Mouse (Mus musculus) T-helper 17 cell (primary cell): ENCODE measurements around the gene Plekhm3.

Source experiments
- in situ Hi-C, 2 experiments: fragments of 300-600 bp; cut with MboI, MseI; formaldehyde crosslinking; loops; 1 replicate in 1 of 2; 2 replicates in 1 of 2; pipeline ENCODE4 v1.15.1; 2025; ENCODE audit warnings: high pct_unique_total_duplicates in 2 of 2

Gene Plekhm3

DNA sequence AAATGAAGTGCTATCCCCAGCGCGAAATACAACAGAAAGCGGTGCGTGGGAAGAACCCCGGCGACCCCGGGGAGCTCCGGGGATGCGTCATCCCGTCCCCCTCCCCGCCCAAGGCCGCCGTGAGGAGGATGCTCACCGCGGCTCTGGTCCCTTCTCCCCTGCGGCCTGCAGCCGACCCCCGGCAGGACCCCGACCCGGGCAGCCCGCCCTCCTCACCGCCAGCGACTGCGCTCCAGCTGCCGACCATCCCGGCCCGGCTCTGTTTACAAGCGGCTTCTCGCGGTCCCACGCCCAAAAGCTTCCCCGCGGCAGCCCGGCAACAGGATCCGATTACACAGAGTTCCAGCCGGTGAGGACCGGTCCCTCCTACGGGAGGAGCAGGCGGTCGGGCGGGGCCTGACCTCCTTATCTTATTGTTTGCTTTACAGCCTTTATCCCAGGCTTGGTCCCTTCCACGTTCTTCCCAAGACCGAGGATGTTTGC lies at the start of gene Plekhm3:
Gene Plekhm3, minus strand, starts transcription at position 346 of the 483 bp plus-strand sequence.
- in situ Hi-C loops, result loop anchor here (5.0 to 10.0 kb wide), 2 partner anchors 221 to 228 kb away; partner anchors contain the start of genes Idh1 (in 1 of the 2) and Pikfyve (in 1 of the 2)

- in situ Hi-C loops, result loop anchor here (5.0 to 25.0 kb wide), 3 partner anchors 1343 to 1761 kb away; no protein-coding TSS in a partner anchor
Measured at GRCm38 (mm10) chr1:65005575-65005974, 49.0 kb upstream of the Plekhm3 start.

GRCm38 (mm10) chr1:65004526-65004925 lies 47.9 kb upstream of the Plekhm3 start:
- in situ Hi-C loops, result loop anchor here in 1 of 2 experiments (10.0 to 25.0 kb wide), 2 partner anchors 1342 to 1760 kb away; no protein-coding TSS in a partner anchor

GRCm38 (mm10) chr1:64993206-64993605 lies 36.6 kb upstream of the Plekhm3 start:
- in situ Hi-C loops, result loop anchor here in 1 of 2 experiments (10.0 to 25.0 kb wide), 2 partner anchors 256 to 612 kb away; partner anchors contain the start of gene Fzd5

DNA sequence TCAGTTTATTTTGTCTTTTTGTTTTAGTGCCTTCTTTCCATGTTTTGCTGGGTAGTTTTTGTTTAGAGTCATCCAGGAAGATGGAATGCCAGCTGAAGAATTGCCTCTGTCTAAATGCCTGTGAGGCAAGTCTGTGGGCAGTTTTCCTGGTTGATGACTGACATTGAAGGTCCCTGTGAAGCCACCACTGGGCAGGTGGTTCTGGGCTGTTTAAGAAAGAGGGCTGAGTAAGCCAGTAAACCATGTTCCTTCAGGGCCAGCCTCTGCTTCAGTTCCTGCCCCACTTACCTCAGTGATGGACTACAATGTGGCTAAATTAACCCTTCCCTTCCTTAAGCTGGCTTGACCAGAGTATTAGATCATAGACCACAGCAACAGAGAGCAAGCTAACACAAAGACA lies 31.6 kb upstream of the Plekhm3 start:
- in situ Hi-C loops, result loop anchor here (10.0 to 25.0 kb wide), 3 partner anchors 251 to 363 kb away; partner anchors contain the start of gene Fzd5 (in 1 of the 2)

GRCm38 (mm10) chr1:64986120-64986519 lies 29.5 kb upstream of the Plekhm3 start:
- in situ Hi-C loops, result loop anchor here (10.0 to 25.0 kb wide), 3 partner anchors 249 to 361 kb away; partner anchors contain the start of gene Fzd5 (in 1 of the 2)

GRCm38 (mm10) chr1:64983247-64983646 lies 26.6 kb upstream of the Plekhm3 start:
- in situ Hi-C loops, result loop anchor here (10.0 to 25.0 kb wide), 3 partner anchors 246 to 358 kb away; partner anchors contain the start of gene Fzd5 (in 1 of the 2)

DNA sequence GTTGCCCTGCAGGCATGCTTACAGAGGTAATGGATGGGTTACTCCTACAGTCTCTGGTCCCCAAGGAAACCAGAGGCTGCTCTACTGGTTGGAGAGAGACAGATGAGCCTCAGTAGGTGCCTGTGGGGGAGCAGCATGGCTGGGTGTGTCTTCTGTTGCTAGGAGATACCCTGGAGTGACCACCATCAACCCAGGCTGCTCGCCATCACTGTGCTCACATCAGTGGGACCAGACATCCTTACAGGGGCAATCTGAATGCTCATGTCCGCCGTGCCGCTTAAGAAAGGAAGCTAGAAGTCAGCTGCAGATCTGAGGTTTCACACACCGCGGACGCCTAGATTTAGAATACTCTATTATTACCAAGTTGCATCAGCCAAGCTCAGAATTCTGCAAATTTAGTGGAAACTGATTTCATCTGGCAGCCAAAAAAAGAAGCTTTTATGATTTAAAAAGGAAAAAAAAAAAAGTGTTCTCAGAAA lies 21.7 kb upstream of the Plekhm3 start:
- in situ Hi-C loops, result loop anchor here in 1 of 2 experiments (25.0 kb wide), 1 partner anchor 241 kb away; the partner anchor contains the start of gene Fzd5

DNA sequence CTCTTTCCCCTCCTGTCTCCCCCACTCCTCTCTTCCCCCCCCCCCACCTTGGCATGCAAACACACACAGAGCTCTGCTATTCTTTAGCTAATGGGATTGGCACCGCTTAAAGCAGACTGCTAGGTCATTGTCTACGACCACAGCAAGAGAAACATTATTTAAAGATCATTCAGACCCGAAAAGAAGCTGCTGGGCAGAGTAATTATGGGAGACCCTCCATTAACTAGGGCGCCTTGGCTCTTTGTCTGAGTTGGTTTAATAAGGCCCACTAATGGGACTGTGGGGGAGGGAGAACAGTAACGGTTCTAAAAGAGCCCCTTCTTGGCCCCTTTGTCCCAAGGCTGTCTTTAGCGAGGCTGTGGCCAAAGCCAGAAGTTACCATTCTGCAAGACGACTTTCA lies 18.7 kb upstream of the Plekhm3 start:
- in situ Hi-C loops, result loop anchor here in 1 of 2 experiments (25.0 kb wide), 1 partner anchor 238 kb away; the partner anchor contains the start of gene Fzd5

GRCm38 (mm10) chr1:64970685-64971084 lies 14.1 kb upstream of the Plekhm3 start:
- in situ Hi-C loops, result no loop called here

DNA sequence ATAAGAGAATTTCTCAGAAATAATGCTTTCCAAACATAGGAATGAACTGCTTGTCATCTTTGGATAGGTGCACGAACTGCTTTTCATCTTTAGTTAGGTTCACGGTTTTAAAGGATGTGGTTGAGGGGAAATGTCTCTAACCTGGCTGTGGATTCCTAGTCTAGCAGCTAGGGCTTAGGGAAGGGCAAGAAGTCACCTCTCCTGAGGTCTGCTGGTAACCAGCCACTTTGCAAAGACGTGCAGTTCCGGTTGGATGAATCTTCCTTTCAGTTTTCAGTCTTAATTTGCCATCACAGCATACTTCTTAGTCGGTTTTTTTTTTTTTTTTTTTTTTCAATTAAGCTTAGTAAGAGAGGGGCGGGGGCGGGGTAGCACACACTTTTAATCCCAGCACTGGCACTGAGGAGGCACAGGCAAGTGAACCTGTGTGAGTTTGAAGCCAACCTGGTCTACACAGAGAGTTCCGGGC lies 431 bp upstream of the Plekhm3 start:
- in situ Hi-C loops, result loop anchor here (5.0 to 10.0 kb wide), 2 partner anchors 220 to 228 kb away; partner anchors contain the start of genes Idh1 (in 1 of the 2) and Pikfyve (in 1 of the 2)

DNA sequence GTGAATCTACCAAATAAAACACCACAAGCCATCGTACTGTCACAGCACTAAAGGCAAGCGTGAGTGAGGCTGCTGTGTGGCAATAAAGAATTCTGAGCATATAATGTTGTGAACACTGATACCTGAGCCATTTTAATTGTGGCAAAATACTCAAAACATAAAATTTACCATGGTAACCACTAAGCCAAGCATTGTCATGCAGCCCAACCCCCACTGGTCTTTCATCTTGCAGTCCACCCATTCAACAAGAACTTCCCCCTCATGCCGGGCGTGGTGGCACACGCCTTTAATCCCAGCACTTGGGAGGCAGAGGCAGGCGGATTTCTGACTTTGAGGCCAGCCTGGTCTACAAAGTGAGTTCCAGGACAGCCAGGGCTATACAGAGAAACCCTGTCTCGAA lies 1.8 kb downstream of the Plekhm3 start:
- in situ Hi-C loops, result loop anchor here (5.0 to 10.0 kb wide), 2 partner anchors 223 to 230 kb away; partner anchors contain the start of genes Idh1 (in 1 of the 2) and Pikfyve (in 1 of the 2)

GRCm38 (mm10) chr1:64950271-64950670 lies 6.4 kb downstream of the Plekhm3 start:
- in situ Hi-C loops, result loop anchor here in 1 of 2 experiments (10.0 kb wide), 1 partner anchor 235 kb away; the partner anchor contains the start of genes Idh1 and Pikfyve

DNA sequence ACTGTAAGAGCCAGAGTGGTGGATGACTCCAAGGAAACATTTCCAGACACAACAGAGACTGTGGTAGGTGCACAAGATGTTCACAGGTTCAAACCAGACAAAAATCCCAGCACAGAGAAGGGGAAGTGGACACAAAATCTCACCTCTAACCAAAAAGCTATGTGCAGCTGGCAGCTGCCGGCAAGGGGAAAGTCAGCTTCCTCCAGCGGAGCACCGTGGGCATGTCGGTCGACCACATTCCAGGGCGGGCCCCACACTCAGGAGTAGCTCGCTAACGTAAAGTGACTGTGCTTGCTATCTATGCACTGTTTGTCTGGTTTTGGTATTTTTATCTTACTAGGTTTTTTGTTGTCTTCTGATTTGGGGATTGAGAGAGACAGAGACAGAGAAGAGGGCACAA lies 7.2 kb downstream of the Plekhm3 start:
- in situ Hi-C loops, result no loop called here

- in situ Hi-C loops, result no loop called here
Measured at GRCm38 (mm10) chr1:64946106-64946505, 10.5 kb downstream of the Plekhm3 start.

GRCm38 (mm10) chr1:64945214-64945785 lies 11.3 kb downstream of the Plekhm3 start:
- in situ Hi-C loops, result no loop called here

- in situ Hi-C loops, result no loop called here
Measured at GRCm38 (mm10) chr1:64944746-64945145, 11.9 kb downstream of the Plekhm3 start.

DNA sequence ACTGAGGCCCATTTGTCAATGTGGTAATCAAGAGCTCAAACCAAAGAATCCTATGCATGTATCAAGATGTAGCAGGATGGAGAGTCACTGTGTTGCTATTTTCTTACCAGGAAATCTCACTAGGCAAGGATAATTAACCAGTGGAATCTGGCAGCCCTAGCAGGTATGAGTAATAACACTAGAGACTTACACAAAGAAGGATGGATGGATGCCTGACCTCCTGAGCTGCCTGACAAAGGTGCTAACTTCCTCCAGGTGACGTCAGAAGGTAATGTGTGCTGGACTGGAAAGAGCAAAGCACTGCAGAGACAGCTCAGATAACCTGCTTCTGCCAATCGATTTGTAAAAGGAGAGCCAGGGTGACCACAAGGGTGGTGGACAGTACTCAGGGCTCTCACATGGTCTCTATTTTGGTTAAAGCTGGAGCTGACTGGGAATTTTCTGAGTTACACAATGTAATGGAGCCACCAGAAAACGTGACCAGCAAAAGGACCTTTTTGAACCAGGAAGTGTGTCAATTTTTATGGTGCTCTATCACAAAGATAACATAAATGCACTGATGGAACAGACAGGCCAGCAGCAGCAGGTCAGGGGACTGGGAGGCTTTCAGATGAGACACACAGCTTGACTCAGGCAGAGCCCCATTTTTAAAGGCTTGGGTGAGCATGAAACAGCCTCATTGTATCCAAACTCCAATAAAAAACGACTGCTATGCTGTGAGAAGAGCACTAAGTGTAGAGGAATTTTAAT lies 14.4 kb downstream of the Plekhm3 start:
- in situ Hi-C loops, result no loop called here

DNA sequence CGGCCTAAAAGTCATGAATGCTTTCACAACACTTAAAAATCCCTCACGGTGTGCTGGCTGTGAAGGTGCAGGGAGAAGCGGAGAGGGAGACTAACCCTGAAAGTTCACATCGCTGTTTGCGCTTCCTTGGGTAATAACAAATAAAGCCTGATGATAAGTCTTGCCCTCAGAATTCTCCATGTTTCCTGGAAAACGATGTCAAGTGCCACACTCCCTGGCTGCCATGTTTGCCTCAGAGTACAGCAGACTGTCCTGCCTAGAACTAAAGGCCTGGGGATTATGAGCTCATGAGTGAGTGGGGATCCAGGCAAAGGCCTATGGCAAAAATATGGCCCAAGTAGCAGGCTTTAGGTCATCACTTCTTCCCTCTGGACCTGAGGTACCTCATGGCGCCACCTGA lies 17.7 kb downstream of the Plekhm3 start:
- in situ Hi-C loops, result no loop called here

DNA sequence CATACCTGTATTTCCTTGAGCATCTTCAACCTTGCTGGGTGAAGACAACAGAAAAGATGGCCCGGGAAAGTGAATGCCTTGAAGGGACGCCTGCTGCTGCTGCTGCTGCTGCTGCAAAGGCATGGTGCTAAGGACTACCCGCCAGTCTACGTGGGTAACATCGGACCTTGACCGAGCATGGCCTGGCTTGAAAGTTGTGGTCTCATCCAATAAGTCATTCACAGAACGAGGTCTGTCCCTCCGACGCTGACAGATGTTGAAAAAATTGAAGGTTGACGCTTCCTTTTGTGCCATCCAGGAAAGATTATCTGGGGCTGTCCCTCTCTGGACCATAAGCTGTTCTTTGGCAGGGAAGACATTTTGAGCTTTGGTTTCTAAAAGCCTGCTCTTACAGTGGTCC lies 18.9 kb downstream of the Plekhm3 start:
- in situ Hi-C loops, result no loop called here

DNA sequence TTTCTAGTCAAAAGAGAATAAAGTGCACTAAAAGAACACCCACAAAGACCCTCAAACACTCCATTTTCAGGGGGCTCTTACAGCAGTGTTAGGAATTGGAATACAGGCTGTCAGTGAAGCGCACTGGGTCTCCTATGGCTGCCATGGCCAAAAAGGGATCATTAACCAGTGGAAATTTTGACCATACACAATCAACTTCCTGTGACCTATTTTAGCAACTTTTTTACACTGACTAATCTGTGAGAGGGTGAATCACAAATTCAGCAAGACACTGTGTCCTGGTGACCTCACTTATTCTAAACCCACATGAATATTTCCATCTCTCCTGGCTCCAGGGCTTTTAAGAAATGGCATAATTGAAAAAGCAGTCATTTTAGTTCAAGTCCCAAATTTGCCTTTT lies 23.7 kb downstream of the Plekhm3 start:
- in situ Hi-C loops, result no loop called here
